Mouse (Mus musculus) lung, embryonic 16.5 days (tissue): Measurements from ENCODE around the gene Ptprt. TPM values are rescaled to one million over a fixed set of nuclear protein-coding genes. Genes with fewer than 3 reads are reported as not detected.

Source experiments
- ATAC-seq: fragments of 200-750 bp; cut with Nextera tagmentation; 2 replicates; pipeline ENCODE4 v1.8.0; 2017; ENCODE audit warnings: low read depth, mild to moderate bottlenecking, moderate library complexity
- H3K27ac ChIP-seq: fragments of 300-500 bp; sonication (generic); 2 replicates; pipeline ENCODE4 v1.5.1; 2014; ENCODE audit warnings: mild to moderate bottlenecking, control low read depth, low read length
- H3K27me3 ChIP-seq: fragments of 300-500 bp; sonication (generic); 2 replicates; pipeline ENCODE4 v1.6.1; 2014; ENCODE audit warnings: low read depth, low read length, mixed read lengths; ENCODE audit not compliant: control insufficient read depth, insufficient read depth
- H3K36me3 ChIP-seq: fragments of 300-500 bp; sonication (generic); 2 replicates; pipeline ENCODE4 v1.6.1; 2014; ENCODE audit warnings: low read length; ENCODE audit not compliant: control insufficient read depth, insufficient read depth
- H3K4me1 ChIP-seq: fragments of 300-500 bp; sonication (generic); replicated peaks from 2 replicates; pipeline ENCODE4 v1.6.1; 2014; ENCODE audit warnings: low read length, mixed read lengths; ENCODE audit not compliant: control insufficient read depth, insufficient read depth
- H3K4me2 ChIP-seq: fragments of 300-500 bp; sonication (generic); 2 replicates; pipeline ENCODE4 v1.6.1; 2014; ENCODE audit warnings: low read depth, low read length, control low read depth
- H3K4me3 ChIP-seq: fragments of 300-500 bp; sonication (generic); 2 replicates; pipeline ENCODE4 v1.5.1; 2014; ENCODE audit warnings: mild to moderate bottlenecking, low read length, control low read depth
- H3K9ac ChIP-seq: fragments of 300-500 bp; sonication (generic); 2 replicates; pipeline ENCODE4 v1.6.1; 2014; ENCODE audit warnings: low read length, control low read depth
- H3K9me3 ChIP-seq: fragments of 300-500 bp; sonication (generic); 2 replicates; pipeline ENCODE4 v1.6.1; 2016; ENCODE audit warnings: low read length; ENCODE audit not compliant: control insufficient read depth
- WGBS: fragments of 180-500 bp; shearing (Covaris S2); extraction: QIAGEN DNeasy Blood & Tissue Kit; methylation state at CpG from one replicate; pipeline ENCODE4 v1.1.7; 2014; 5-methylcytosine and 5-hydroxymethylcytosine counted together
- polyA plus RNA-seq: library from polyadenylated mRNA; unstranded; fragments of >200 nt; fragmentation: Nextera tagmentation; extraction: Ambion mirVana; gene quantifications from 2 replicates; pipeline ENCODE4 v1.2.1, GENCODE M21; 2015

The Ptprt gene
- polyA plus RNA-seq, 1 experiment from 2014 or later, result 0.62 TPM

GRCm38 (mm10) chr2:162332066-162332683 lies 328.8 kb downstream of the Ptprt start:
- Histone ChIP-seq H3K9ac (no peak overlapping the region), H3K9me3 (no peaks in the 10 kb centered on the region), H3K4me2 (no peak overlapping the region), H3K4me1 (no peaks in the 10 kb centered on the region), H3K27ac (no peak overlapping the region), H3K27me3 (no peaks in the 10 kb centered on the region), H3K36me3 (no peaks in the 10 kb centered on the region), H3K4me3 (no peak overlapping the region)
- no peak for ATAC-seq
- 76% methylated on average over 5 of the region's 5 CpGs for WGBS

- H3K9ac ChIP-seq, result no peak overlapping the region
- 88% methylated on average over 9 of the region's 9 CpGs for WGBS
- no peaks in the 10 kb centered on the region for H3K36me3 ChIP-seq
- no peak overlapping the region for H3K27ac ChIP-seq
- no peak overlapping the region for H3K4me2 ChIP-seq
- no peaks in the 10 kb centered on the region for H3K9me3 ChIP-seq
- no peaks in the 10 kb centered on the region for H3K4me1 ChIP-seq
- no peak for ATAC-seq
- no peak overlapping the region for H3K4me3 ChIP-seq
- H3K27me3 ChIP-seq, result no peaks in the 10 kb centered on the region
Observed at GRCm38 (mm10) chr2:162329430-162329829, 331.5 kb downstream of the Ptprt start.

GRCm38 (mm10) chr2:162322411-162322810 lies 338.5 kb downstream of the Ptprt start:
- WGBS, result 64% methylated on average over 5 of the region's 5 CpGs
- no peak overlapping the region for H3K4me2 ChIP-seq
- no peak overlapping the region for H3K9ac ChIP-seq
- H3K36me3 ChIP-seq, result no peaks in the 10 kb centered on the region
- no peak overlapping the region for H3K27ac ChIP-seq
- H3K4me3 ChIP-seq, result no peak overlapping the region
- ATAC-seq, result no peak
- H3K9me3 ChIP-seq, result no peaks in the 10 kb centered on the region
- H3K4me1 ChIP-seq, result no peaks in the 10 kb centered on the region
- H3K27me3 ChIP-seq, result no peaks in the 10 kb centered on the region

- no peaks in the 10 kb centered on the region for H3K27me3 ChIP-seq
- H3K36me3 ChIP-seq, result no peaks in the 10 kb centered on the region
- no peaks in the 10 kb centered on the region for H3K9me3 ChIP-seq
- WGBS, result 54% methylated on average over 2 of the region's 2 CpGs
- H3K27ac ChIP-seq, result no peak overlapping the region
- H3K4me1 ChIP-seq, result no peaks in the 10 kb centered on the region
- ATAC-seq, result no peak
- no peak overlapping the region for H3K4me3 ChIP-seq
- no peak overlapping the region for H3K9ac ChIP-seq
- H3K4me2 ChIP-seq, result no peak overlapping the region
Observed at GRCm38 (mm10) chr2:162307996-162308395, 353.0 kb downstream of the Ptprt start.

GRCm38 (mm10) chr2:162294070-162294469 lies 366.9 kb downstream of the Ptprt start:
- Histone ChIP-seq H3K27ac (no peak overlapping the region), H3K4me1 (no peaks in the 10 kb centered on the region), H3K4me2 (no peak overlapping the region), H3K9ac (no peak overlapping the region), H3K36me3 (no peaks in the 10 kb centered on the region), H3K9me3 (no peaks in the 10 kb centered on the region; the same call in 1 of the 2 replicates), H3K4me3 (no peak overlapping the region), H3K27me3 (no peaks in the 10 kb centered on the region)
- ATAC-seq, result no peak
- 79% methylated on average over 2 of the region's 2 CpGs for WGBS

- Histone ChIP-seq H3K9me3 (peaks cover 2% of the 10 kb centered on the region; the same call in 1 of the 2 replicates), H3K9ac (no peak overlapping the region), H3K4me1 (no peaks in the 10 kb centered on the region), H3K4me2 (no peak overlapping the region), H3K27ac (no peak overlapping the region), H3K27me3 (no peaks in the 10 kb centered on the region), H3K4me3 (no peak overlapping the region), H3K36me3 (no peaks in the 10 kb centered on the region)
- no peak for ATAC-seq
- WGBS, result 66% methylated on average over 4 of the region's 4 CpGs
Observed at GRCm38 (mm10) chr2:162282606-162283005, 378.3 kb downstream of the Ptprt start.

- no peak overlapping the region for H3K4me3 ChIP-seq
- 76% methylated on average over 10 of the region's 10 CpGs for WGBS
- no peaks in the 10 kb centered on the region for H3K27me3 ChIP-seq
- H3K27ac ChIP-seq, result no peak overlapping the region
- H3K9ac ChIP-seq, result no peak overlapping the region
- no peaks in the 10 kb centered on the region for H3K9me3 ChIP-seq
- no peak overlapping the region for H3K4me2 ChIP-seq
- no peak for ATAC-seq
- H3K4me1 ChIP-seq, result no peaks in the 10 kb centered on the region
- H3K36me3 ChIP-seq, result no peaks in the 10 kb centered on the region
Observed at GRCm38 (mm10) chr2:162282121-162282520, 378.8 kb downstream of the Ptprt start.

GRCm38 (mm10) chr2:162273826-162274225 lies 387.1 kb downstream of the Ptprt start:
- Histone ChIP-seq H3K4me2 (no peak overlapping the region), H3K36me3 (no peaks in the 10 kb centered on the region), H3K4me1 (no peaks in the 10 kb centered on the region), H3K27me3 (no peaks in the 10 kb centered on the region), H3K9ac (no peak overlapping the region), H3K4me3 (no peak overlapping the region), H3K27ac (no peak overlapping the region), H3K9me3 (no peaks in the 10 kb centered on the region)
- no peak for ATAC-seq
- 63% methylated on average over 4 of the region's 4 CpGs for WGBS

- 43% methylated on average over 2 of the region's 2 CpGs for WGBS
- no peak for ATAC-seq
Observed at GRCm38 (mm10) chr2:162251272-162251671, 409.7 kb downstream of the Ptprt start.

GRCm38 (mm10) chr2:162248296-162248695 lies 412.7 kb downstream of the Ptprt start:
- ATAC-seq, result no peak
- H3K4me2 ChIP-seq, result no peak overlapping the region
- H3K4me1 ChIP-seq, result no peaks in the 10 kb centered on the region
- H3K9me3 ChIP-seq, result no peaks in the 10 kb centered on the region
- no peak overlapping the region for H3K4me3 ChIP-seq
- no peaks in the 10 kb centered on the region for H3K36me3 ChIP-seq
- H3K27me3 ChIP-seq, result no peaks in the 10 kb centered on the region
- H3K27ac ChIP-seq, result no peak overlapping the region
- no peak overlapping the region for H3K9ac ChIP-seq
- 80% methylated on average over 4 of the region's 4 CpGs for WGBS

More at GRCm38 (mm10) chr2:162251272-162251671, 409.7 kb downstream of the Ptprt start:
- Histone ChIP-seq H3K27me3 (no peaks in the 10 kb centered on the region), H3K27ac (no peak overlapping the region), H3K36me3 (no peaks in the 10 kb centered on the region), H3K4me2 (no peak overlapping the region), H3K9ac (no peak overlapping the region), H3K9me3 (no peaks in the 10 kb centered on the region), H3K4me3 (no peak overlapping the region), H3K4me1 (no peaks in the 10 kb centered on the region)
